Mouse (Mus musculus) myocyte (in vitro differentiated cells): Measurements from ENCODE around the gene Furin. TPM values are rescaled to one million over a fixed set of nuclear protein-coding genes. Genes with fewer than 3 reads are reported as not detected.

Experiments used
- H3K27me3 ChIP-seq: one replicate; pipeline ENCODE4 v1.6.1; 2011; ENCODE audit not compliant: control insufficient read depth, insufficient read depth, insufficient read length
- H3K36me3 ChIP-seq: one replicate; pipeline ENCODE4 v1.6.1; 2011; ENCODE audit not compliant: control insufficient read depth, insufficient read depth
- H3K4me2 ChIP-seq: one replicate; pipeline ENCODE4 v1.6.1; 2011; ENCODE audit warnings: low read depth, control low read depth
- H3K4me3 ChIP-seq: one replicate; pipeline ENCODE4 v1.5.1; 2011; ENCODE audit warnings: mild to moderate bottlenecking, control low read depth, moderate library complexity
- H3K79me2 ChIP-seq: one replicate; pipeline ENCODE4 v1.6.1; 2011; ENCODE audit not compliant: control insufficient read depth, insufficient read depth
- H3ac ChIP-seq: one replicate; pipeline ENCODE4 v1.6.1; 2011; ENCODE audit not compliant: control insufficient read depth, insufficient read length
- CEBPB ChIP-seq: IDR thresholded peaks from 2 replicates; pipeline ENCODE4 v1.6.1; 2011; ENCODE audit warnings: mild to moderate bottlenecking, moderate library complexity; ENCODE audit not compliant: poor library complexity, insufficient read depth, severe bottlenecking
- E2F4 ChIP-seq: IDR thresholded peaks from one replicate; pipeline ENCODE4 v1.6.1; 2011; ENCODE audit warnings: mild to moderate bottlenecking, control low read depth, moderate library complexity; ENCODE audit not compliant: insufficient read depth
- MAX ChIP-seq: IDR thresholded peaks from one replicate; pipeline ENCODE4 v1.6.1; 2011; ENCODE audit warnings: low read depth, mild to moderate bottlenecking, control low read depth
- MYOD1 ChIP-seq, 3 experiments: IDR thresholded peaks; one replicate each; pipeline ENCODE4 v1.6.1; 2011; ENCODE audit warnings: control low read depth in 2 of 3, low read depth in 2 of 3, mild to moderate bottlenecking in 2 of 3, moderate library complexity in 1 of 3; ENCODE audit not compliant: insufficient read length in 2 of 3, control insufficient read depth in 1 of 3
- MYOG ChIP-seq, 3 experiments: IDR thresholded peaks; one replicate each; pipeline ENCODE4 v1.6.1; 2011; ENCODE audit warnings: control low read depth in 2 of 3, low read depth in 2 of 3, mild to moderate bottlenecking in 2 of 3; ENCODE audit not compliant: insufficient read length in 2 of 3, control insufficient read depth in 1 of 3, insufficient read depth in 1 of 3
- POLR2A ChIP-seq: IDR thresholded peaks from one replicate; pipeline ENCODE4 v1.6.1; 2011; ENCODE audit warnings: low read depth, mild to moderate bottlenecking, control low read depth, moderate library complexity; ENCODE audit not compliant: insufficient read length
- POLR2AphosphoS2 ChIP-seq: IDR thresholded peaks from one replicate; pipeline ENCODE4 v1.6.1; 2011; ENCODE audit warnings: low read depth, control low read depth; ENCODE audit not compliant: insufficient read length
- REST ChIP-seq: IDR thresholded peaks from one replicate; pipeline ENCODE4 v1.6.1; 2011; ENCODE audit warnings: mild to moderate bottlenecking, control low read depth, moderate library complexity; ENCODE audit not compliant: insufficient read depth, insufficient read length
- SRF ChIP-seq: IDR thresholded peaks from one replicate; pipeline ENCODE4 v1.6.1; 2011; ENCODE audit warnings: low read depth; ENCODE audit not compliant: control insufficient read depth, insufficient read length
- TCF12 ChIP-seq: IDR thresholded peaks from one replicate; pipeline ENCODE4 v1.6.1; 2011; ENCODE audit warnings: mild to moderate bottlenecking, control low read depth; ENCODE audit not compliant: poor library complexity, insufficient read depth, severe bottlenecking
- TCF3 ChIP-seq: IDR thresholded peaks from one replicate; pipeline ENCODE4 v1.6.1; 2011; ENCODE audit warnings: low read depth, control low read depth; ENCODE audit not compliant: insufficient read length
- USF1 ChIP-seq: IDR thresholded peaks from one replicate; pipeline ENCODE4 v1.6.1; 2011; ENCODE audit warnings: low read depth, mild to moderate bottlenecking, control low read depth, moderate library complexity
- polyA plus RNA-seq: library from polyadenylated mRNA; unstranded; fragments of >200 nt; fragmentation: generic; extraction: Trizol; gene quantifications from one replicate; pipeline ENCODE4 v1.2.1, GENCODE M21; 2012; ENCODE audit warnings: missing spikeins

Furin gene
- polyA plus RNA-seq, 1 experiment = 64.1 TPM

DNA sequence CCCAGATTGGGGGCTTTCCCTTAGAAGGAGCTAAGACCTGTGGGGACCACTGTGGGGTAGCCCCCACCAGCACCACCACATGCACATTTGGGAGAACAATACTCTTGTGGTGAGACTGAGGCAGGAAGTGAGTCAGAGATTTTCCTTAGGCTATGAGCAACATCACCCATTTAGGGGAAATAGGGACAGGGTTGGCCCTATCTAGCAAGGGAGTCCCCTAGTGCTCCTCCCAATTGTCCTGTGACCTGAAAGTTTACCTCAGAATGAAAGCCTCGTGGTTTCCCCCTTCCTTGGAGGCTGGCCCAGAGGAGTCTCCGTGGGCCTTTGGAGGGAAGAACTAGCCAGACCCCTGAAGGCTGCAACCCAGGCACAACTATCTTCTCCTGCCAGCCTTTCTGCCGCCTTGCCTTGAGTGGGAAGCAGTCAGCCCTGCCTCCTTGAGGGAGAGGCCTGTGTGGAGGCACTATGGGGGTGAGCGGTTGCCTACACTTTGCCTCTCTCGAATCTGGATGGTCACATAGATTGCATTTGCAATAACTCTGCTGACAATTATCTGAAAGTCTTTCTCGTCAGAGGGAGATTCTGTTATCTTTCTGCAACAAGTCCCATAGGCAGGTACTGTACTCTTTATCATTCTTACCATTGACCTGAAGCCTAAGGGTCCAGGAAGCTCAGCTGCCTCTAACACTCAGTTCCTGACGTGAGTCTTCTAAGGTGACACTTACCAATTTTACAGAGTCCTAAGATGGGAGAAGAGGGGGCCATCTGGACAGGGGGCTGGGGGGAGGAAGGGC, 938 bp downstream of the Furin start:
- Histone ChIP-seq H3ac (no peak overlapping the region), H3K36me3 (no peaks in the 10 kb centered on the region), H3K4me3 (peak overlapping the region; percentile 61), H3K4me2 (peak overlapping the region; percentile 94), H3K27me3 (no peaks in the 10 kb centered on the region), H3K79me2 (peaks cover 27% of the 10 kb centered on the region)
- TF ChIP-seq E2F4 (no peak), POLR2AphosphoS2 (peak; percentile 39), USF1 (no peak), CEBPB (peak; percentile 41; the same call in 1 of the 2 replicates), MAX (no peak), REST (no peak)

DNA sequence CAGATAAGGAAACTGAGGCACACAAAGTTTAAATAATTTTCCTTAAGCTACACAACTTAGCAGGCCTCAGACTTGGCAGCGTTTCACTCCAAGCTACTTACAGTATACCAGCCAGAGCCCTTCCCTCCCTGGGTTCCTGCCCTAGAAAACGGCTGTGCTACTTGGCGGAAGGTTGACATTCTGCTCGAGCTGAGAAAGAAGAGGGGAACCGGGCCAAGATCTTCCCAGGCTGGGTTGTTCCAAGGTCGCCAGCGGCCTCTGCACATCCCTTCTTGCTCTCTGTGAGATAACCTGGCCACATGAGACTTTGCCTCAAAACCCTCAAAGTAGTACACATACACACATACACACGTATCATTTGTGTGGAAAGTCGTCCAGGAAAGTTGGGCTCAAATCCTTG, 1.7 kb downstream of the Furin start:
- H3K4me2 ChIP-seq = peak overlapping the region; percentile 94
- H3K36me3 ChIP-seq = no peaks in the 10 kb centered on the region
- TF ChIP-seq MAX (no peak), MYOD1 (IDR thresholded peaks at IDR 0.05; ENCODE audit: control insufficient read depth in 1 of 3, insufficient read length in 2 of 3, low read depth in 2 of 3) (no peak), SRF (no peak), POLR2AphosphoS2 (no peak), TCF3 (no peak), MYOG (IDR thresholded peaks at IDR 0.05; ENCODE audit: control insufficient read depth in 1 of 3, insufficient read depth in 1 of 3, insufficient read length in 2 of 3, low read depth in 2 of 3) (no peak), REST (no peak), USF1 (no peak), E2F4 (no peak), TCF12 (no peak), CEBPB (no peak), POLR2A (no peak)
- H3ac ChIP-seq = peak overlapping the region; percentile 97
- peaks cover 35% of the 10 kb centered on the region for H3K79me2 ChIP-seq
- H3K4me3 ChIP-seq = peak overlapping the region; percentile 61
- H3K27me3 ChIP-seq = no peaks in the 10 kb centered on the region

DNA sequence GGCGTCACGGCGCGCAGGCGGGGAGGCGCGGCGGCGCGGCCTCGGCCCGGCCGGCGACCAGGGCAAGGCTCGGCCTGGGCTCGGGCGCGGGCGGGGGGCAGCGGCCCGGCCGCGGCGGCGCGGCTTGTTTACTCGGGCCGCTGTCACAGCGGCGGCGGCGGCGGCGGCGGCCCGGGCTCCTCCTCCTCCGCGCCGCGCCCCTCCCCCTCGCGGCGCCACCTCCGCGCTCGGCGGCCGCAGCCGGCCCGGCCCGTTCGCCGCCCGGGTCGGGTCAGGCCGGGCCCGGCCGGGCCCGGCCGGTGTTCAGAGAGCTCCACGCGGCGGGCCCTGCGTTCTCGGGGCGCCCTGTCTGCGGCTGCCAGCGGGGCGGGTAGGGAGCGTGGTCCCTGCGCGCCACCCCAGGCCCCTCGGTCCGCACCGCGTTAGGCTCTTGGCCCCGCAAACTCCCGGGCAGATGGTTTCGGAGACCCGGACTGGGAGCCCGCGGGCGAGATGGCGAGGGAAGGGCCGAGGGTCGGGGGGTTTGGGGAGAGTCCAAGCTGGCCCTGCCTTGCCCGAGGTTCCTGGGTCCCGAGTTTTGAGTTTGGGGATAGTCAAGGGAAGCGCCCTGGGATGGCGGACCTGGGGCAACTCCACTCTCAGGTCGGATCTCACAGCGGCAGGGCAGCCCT, 2.5 kb downstream of the Furin start:
- H3K27me3 ChIP-seq = no peaks in the 10 kb centered on the region

DNA sequence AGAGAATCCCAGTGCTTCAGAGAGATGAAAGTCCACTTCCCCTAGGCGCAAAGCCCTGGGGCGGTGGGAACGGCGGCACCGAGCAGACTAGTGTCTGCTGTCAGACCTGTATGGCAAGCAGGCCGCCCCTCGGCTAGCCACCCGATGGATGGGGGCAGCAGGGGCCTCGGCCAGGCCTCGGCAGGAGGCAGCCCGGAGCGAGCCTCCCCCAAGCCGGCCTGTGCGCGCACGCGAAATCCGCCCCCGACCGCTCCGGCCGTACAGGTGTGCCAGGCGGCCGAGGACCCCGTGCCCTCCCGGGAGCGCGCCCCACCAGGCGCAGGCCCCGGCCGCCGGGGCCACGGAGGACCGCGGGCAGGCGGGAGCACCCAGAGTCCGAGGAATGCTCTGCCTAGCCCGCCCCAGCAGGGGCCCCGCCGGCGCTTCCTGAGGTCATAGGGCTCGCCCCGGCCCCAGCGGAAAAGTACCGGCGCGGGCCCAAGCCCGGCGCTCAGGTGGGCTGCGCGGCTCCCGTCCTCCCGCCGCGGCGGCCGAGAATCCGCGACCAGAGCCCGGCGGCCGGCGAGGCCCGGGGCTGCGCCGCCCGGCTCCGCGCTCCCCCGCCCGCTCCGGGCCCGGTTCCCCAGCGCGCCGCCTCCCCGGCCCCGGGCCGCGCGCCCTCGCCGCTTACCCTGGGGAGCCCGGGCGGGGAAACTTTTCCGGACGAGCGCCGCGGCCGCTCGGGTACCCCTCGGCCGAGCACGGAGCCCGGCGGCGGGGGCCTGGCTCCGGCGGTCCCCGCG, 3.2 kb downstream of the Furin start:
- Histone ChIP-seq H3K79me2 (peaks cover 38% of the 10 kb centered on the region), H3K4me2 (peak overlapping the region; percentile 88), H3K27me3 (no peaks in the 10 kb centered on the region), H3K36me3 (peaks cover 5% of the 10 kb centered on the region), H3ac (peak overlapping the region; percentile 97), H3K4me3 (peak overlapping the region; percentile 61)
- TF ChIP-seq POLR2AphosphoS2 (peak; percentile 22), SRF (no peak), TCF3 (no peak), MYOD1 (IDR thresholded peaks at IDR 0.05; ENCODE audit: control insufficient read depth in 1 of 3, insufficient read length in 2 of 3, low read depth in 2 of 3) (no peak), TCF12 (no peak), MYOG (IDR thresholded peaks at IDR 0.05; ENCODE audit: control insufficient read depth in 1 of 3, insufficient read depth in 1 of 3, insufficient read length in 2 of 3, low read depth in 2 of 3) (no peak), CEBPB (no peak)

More for the DNA sequence above, 2.5 kb downstream of the Furin start:
- Histone ChIP-seq H3K79me2 (peaks cover 38% of the 10 kb centered on the region), H3K4me3 (peak overlapping the region; percentile 61), H3K36me3 (no peaks in the 10 kb centered on the region), H3K4me2 (peak overlapping the region; percentile 94), H3ac (peak overlapping the region; percentile 97)
- TF ChIP-seq POLR2AphosphoS2 (peak; percentile 46), POLR2A (peak; percentile 68), E2F4 (no peak)
